Mouse (Mus musculus): ENCODE measurements around the gene Tmem169.

- TF ChIP-seq CTCF (conservative IDR thresholded peaks at IDR 0.05; ENCODE audit: insufficient read depth, insufficient read length, low read depth, low read length) (no peak), POLR2A (IDR thresholded peaks at IDR 0.05; ENCODE audit: low read depth, low read length) (no peak)
Measured at GRCm38 (mm10) chr1:72338341-72338740, 54.2 kb downstream of the Tmem169 start.

Measured in kidney, adult 2 months (tissue).